Mouse (Mus musculus) hindbrain, postnatal 0 days (tissue): ENCODE results near the gene Rbbp9. TPM values are rescaled to one million over a fixed set of nuclear protein-coding genes. Genes with fewer than 3 reads are reported as not detected.

Source experiments
- ATAC-seq: fragments of 200-750 bp; cut with Nextera tagmentation; 2 replicates; pipeline ENCODE4 v1.8.0; 2017; ENCODE audit warnings: mild to moderate bottlenecking, moderate TSS enrichment, moderate library complexity
- DNase-seq: peaks from one replicate; pipeline ENCODE4 v3.0.0-alpha.2; 2015; ENCODE audit warnings: low spot score
- H3K27ac ChIP-seq: fragments of 300-500 bp; sonication (generic); 2 replicates; pipeline ENCODE4 v1.5.1; 2014; ENCODE audit warnings: mild to moderate bottlenecking
- H3K27me3 ChIP-seq: fragments of 300-500 bp; sonication (generic); 2 replicates; pipeline ENCODE4 v1.6.1; 2014; ENCODE audit warnings: low read length, mixed read lengths; ENCODE audit not compliant: insufficient read depth
- H3K36me3 ChIP-seq: fragments of 300-500 bp; sonication (generic); 2 replicates; pipeline ENCODE4 v1.6.1; 2014; ENCODE audit warnings: low read length, mixed read lengths; ENCODE audit not compliant: insufficient read depth
- H3K4me1 ChIP-seq: fragments of 300-500 bp; sonication (generic); 2 replicates; pipeline ENCODE4 v1.6.1; 2014; ENCODE audit warnings: antibody characterized with exemption, low read length, mixed read lengths; ENCODE audit not compliant: insufficient read depth
- H3K4me2 ChIP-seq: fragments of 300-500 bp; sonication (generic); 2 replicates; pipeline ENCODE4 v1.6.1; 2014; ENCODE audit warnings: low read depth, mild to moderate bottlenecking, low read length, moderate library complexity, mixed read lengths
- H3K4me3 ChIP-seq: fragments of 300-500 bp; sonication (generic); 2 replicates; pipeline ENCODE4 v1.5.1; 2014; ENCODE audit warnings: low read length
- H3K9ac ChIP-seq: fragments of 300-500 bp; sonication (generic); replicated peaks from 2 replicates; pipeline ENCODE4 v1.6.1; 2014; ENCODE audit warnings: mild to moderate bottlenecking, low read length, moderate library complexity, mixed read lengths
- H3K9me3 ChIP-seq: fragments of 300-500 bp; sonication (generic); 2 replicates; pipeline ENCODE4 v1.6.1; 2016; ENCODE audit warnings: low read length, mixed read lengths
- CTCF ChIP-seq: IDR thresholded peaks from 2 replicates; pipeline ENCODE4 v1.5.1; 2016; ENCODE audit warnings: antibody characterized with exemption, control low read depth, low read depth
- WGBS: fragments of 180-500 bp; shearing (Covaris S2); extraction: QIAGEN DNeasy Blood & Tissue Kit; methylation state at CpG from one replicate; pipeline ENCODE4 v1.1.7; 2014; 5-methylcytosine and 5-hydroxymethylcytosine counted together
- polyA plus RNA-seq: library from polyadenylated mRNA; unstranded; fragments of >200 nt; fragmentation: Nextera tagmentation; extraction: Ambion mirVana; gene quantifications from 2 replicates; pipeline ENCODE4 v1.2.1, GENCODE M21; 2015
- total RNA-seq: library from RNA; depleted of rRNA; stranded (reverse); fragments of >200 nt; gene quantifications from 2 replicates; pipeline ENCODE4 v1.2.3, GENCODE M21; 2014

The Rbbp9 gene
- total and polyA plus RNA-seq, 2 experiments from 2014 or later: 16.7 to 35.2 TPM

GRCm38 (mm10) chr2:144543670-144544069 lies 7.0 kb downstream of the Rbbp9 start:
- Histone ChIP-seq H3K4me1 (no peaks in the 10 kb centered on the region), H3K9me3 (no peaks in the 10 kb centered on the region), H3K9ac (no peak overlapping the region), H3K36me3 (peaks cover 44% of the 10 kb centered on the region), H3K4me3 (no peak overlapping the region), H3K27me3 (no peaks in the 10 kb centered on the region), H3K27ac (no peak overlapping the region), H3K4me2 (no peak overlapping the region)
- DNase-seq (no peak), ATAC-seq (no peak)
- no peak for TF ChIP-seq CTCF
- WGBS: 92% methylated on average over 6 of the region's 6 CpGs

GRCm38 (mm10) chr2:144541246-144541645 lies 9.4 kb downstream of the Rbbp9 start:
- DNase-seq (peak; percentile 7), ATAC-seq (0 out of 2 replicates have a peak, but pooled peaks have one; percentile 32)
- H3K4me3 ChIP-seq: no peak overlapping the region
- peak; percentile 35 for TF ChIP-seq CTCF
- no peaks in the 10 kb centered on the region for H3K27me3 ChIP-seq
- H3K4me1 ChIP-seq: no peaks in the 10 kb centered on the region
- peaks cover 47% of the 10 kb centered on the region for H3K36me3 ChIP-seq
- no peak overlapping the region for H3K27ac ChIP-seq
- H3K9me3 ChIP-seq: no peaks in the 10 kb centered on the region
- 88% methylated on average over 4 of the region's 4 CpGs for WGBS
- H3K9ac ChIP-seq: no peak overlapping the region
- H3K4me2 ChIP-seq: no peak overlapping the region

- Histone ChIP-seq H3K4me2 (no peak overlapping the region), H3K27ac (no peak overlapping the region), H3K4me1 (no peaks in the 10 kb centered on the region), H3K36me3 (peaks cover 65% of the 10 kb centered on the region), H3K27me3 (no peaks in the 10 kb centered on the region), H3K4me3 (no peak overlapping the region), H3K9ac (no peak overlapping the region), H3K9me3 (no peaks in the 10 kb centered on the region)
- 93% methylated on average over 7 of the region's 7 CpGs for WGBS
- ATAC-seq (no peak), DNase-seq (no peak)
- no peak for TF ChIP-seq CTCF
These were observed 13.5 kb downstream of the Rbbp9 start for GRCm38 (mm10) chr2:144537123-144537522.

- Histone ChIP-seq H3K27ac (peak overlapping the region; percentile 97), H3K9ac (peak overlapping the region; percentile 93), H3K4me1 (peaks cover 5% of the 10 kb centered on the region; the same call in 1 of the 2 replicates), H3K36me3 (peaks cover 8% of the 10 kb centered on the region; the same call in 1 of the 2 replicates), H3K4me2 (peak overlapping the region; percentile 88), H3K9me3 (no peaks in the 10 kb centered on the region), H3K27me3 (no peaks in the 10 kb centered on the region), H3K4me3 (peak overlapping the region; percentile 98)
- DNase-seq (no peak), ATAC-seq (peak; percentile 44)
- TF ChIP-seq CTCF: no peak
- under 1% methylated on average over 25 of the region's 25 CpGs for WGBS
These were observed 22.9 kb downstream of the Rbbp9 start for GRCm38 (mm10) chr2:144527821-144528174.

GRCm38 (mm10) chr2:144526981-144527820 lies 23.5 kb downstream of the Rbbp9 start, which contains the start of the genes Dzank1 and Polr3f:
Dzank1 (minus strand) TSS chr2:144527414.
Polr3f (plus strand) TSS chr2:144527718.
- WGBS: under 1% methylated on average over 55 of the region's 56 CpGs
- TF ChIP-seq CTCF: peak; percentile 19; the same call in 1 of the 2 replicates
- Histone ChIP-seq H3K27me3 (no peaks in the 10 kb centered on the region), H3K4me3 (peak within 1 kb of the TSS; percentile 98), H3K27ac (peak within 1 kb of the TSS; percentile 97), H3K9me3 (no peaks in the 10 kb centered on the region), H3K9ac (peak within 1 kb of the TSS; percentile 93), H3K36me3 (peaks cover 4% of the 10 kb centered on the region; the same call in 1 of the 2 replicates), H3K4me2 (peak within 1 kb of the TSS; percentile 88), H3K4me1 (peaks cover 5% of the 10 kb centered on the region; the same call in 1 of the 2 replicates)
- DNase-seq (peak; percentile 98), ATAC-seq (peak; percentile 98)

- Histone ChIP-seq H3K27ac (0 out of 2 replicates have a peak overlapping the region, but pooled peaks have one; percentile 97), H3K4me2 (peak overlapping the region; percentile 88), H3K4me1 (peaks cover 5% of the 10 kb centered on the region; the same call in 1 of the 2 replicates), H3K9me3 (no peaks in the 10 kb centered on the region), H3K36me3 (peaks cover 7% of the 10 kb centered on the region; the same call in 1 of the 2 replicates), H3K9ac (peak overlapping the region; percentile 93), H3K4me3 (peak overlapping the region; percentile 98), H3K27me3 (no peaks in the 10 kb centered on the region)
- DNase-seq (peak; percentile 60), ATAC-seq (0 out of 2 replicates have a peak, but pooled peaks have one; percentile 10)
- TF ChIP-seq CTCF: no peak
- WGBS: 47% methylated on average over 10 of the region's 10 CpGs
These were observed 24.8 kb downstream of the Rbbp9 start for GRCm38 (mm10) chr2:144525856-144526255.
